Mouse (Mus musculus) cerebellum, adult 2 months (tissue): ENCODE results near the gene Zcchc7.

Source experiments
- CTCF ChIP-seq: fragments of 200-500 bp; IDR thresholded peaks from 2 replicates; pipeline ENCODE4 v1.5.1; 2011; ENCODE audit warnings: low read depth, mild to moderate bottlenecking, control low read depth, low read length, moderate library complexity, borderline replicate concordance; ENCODE audit not compliant: insufficient read depth
- POLR2A ChIP-seq: fragments of 200-500 bp; IDR thresholded peaks from 2 replicates; pipeline ENCODE4 v1.6.1; 2011; ENCODE audit warnings: low read length, control low read depth, borderline replicate concordance; ENCODE audit not compliant: insufficient read depth

GRCm38 (mm10) chr4:44709740-44710700 is 45.7 kb upstream of the Zcchc7 start, which contains the start of gene Pax5:
- TF ChIP-seq POLR2A, result no peak
- TF ChIP-seq CTCF, result no peak
